Mouse (Mus musculus) forebrain, postnatal 0 days (tissue): ENCODE results near the gene Zfp300. TPM values are rescaled to one million over a fixed set of nuclear protein-coding genes. Genes with fewer than 3 reads are reported as not detected.

ENCODE experiments used
- ATAC-seq: fragments of 200-750 bp; cut with Nextera tagmentation; 2 replicates; pipeline ENCODE4 v1.8.0; 2017; ENCODE audit warnings: mild to moderate bottlenecking, moderate library complexity
- DNase-seq: peaks from one replicate; pipeline ENCODE4 v3.0.0-alpha.2; 2015
- H3K27ac ChIP-seq: fragments of 300-500 bp; sonication (generic); 2 replicates; pipeline ENCODE4 v1.5.1; 2014; ENCODE audit warnings: low read depth, mild to moderate bottlenecking, antibody characterized with exemption, low read length, moderate library complexity, mixed read lengths
- H3K27me3 ChIP-seq: fragments of 300-500 bp; sonication (generic); 2 replicates; pipeline ENCODE4 v1.6.1; 2014; ENCODE audit warnings: mild to moderate bottlenecking, low read length, mixed read lengths; ENCODE audit not compliant: insufficient read depth
- H3K36me3 ChIP-seq: fragments of 300-500 bp; sonication (generic); 2 replicates; pipeline ENCODE4 v1.6.1; 2014; ENCODE audit warnings: mild to moderate bottlenecking, moderate library complexity; ENCODE audit not compliant: insufficient read depth
- H3K4me1 ChIP-seq: fragments of 300-500 bp; sonication (generic); 2 replicates; pipeline ENCODE4 v1.6.1; 2014; ENCODE audit warnings: antibody characterized with exemption; ENCODE audit not compliant: insufficient read depth
- H3K4me2 ChIP-seq: fragments of 300-500 bp; sonication (generic); 2 replicates; pipeline ENCODE4 v1.6.1; 2014; ENCODE audit warnings: low read depth, mild to moderate bottlenecking, moderate library complexity
- H3K4me3 ChIP-seq: fragments of 300-500 bp; sonication (generic); 2 replicates; pipeline ENCODE4 v1.5.1; 2014; ENCODE audit warnings: low read depth, low read length, mixed read lengths
- H3K9ac ChIP-seq: fragments of 300-500 bp; sonication (generic); 2 replicates; pipeline ENCODE4 v1.6.1; 2014; ENCODE audit warnings: mild to moderate bottlenecking
- H3K9me3 ChIP-seq: fragments of 300-500 bp; sonication (generic); 2 replicates; pipeline ENCODE4 v1.6.1; 2016; ENCODE audit warnings: low read length
- CTCF ChIP-seq: sonication (generic); IDR thresholded peaks from 2 replicates; pipeline ENCODE4 v1.5.1; 2016; ENCODE audit warnings: antibody characterized with exemption, control low read depth, low read depth
- WGBS: fragments of 180-500 bp; shearing (Covaris S2); extraction: QIAGEN DNeasy Blood & Tissue Kit; methylation state at CpG from one replicate; pipeline ENCODE4 v1.1.7; 2014; 5-methylcytosine and 5-hydroxymethylcytosine counted together
- polyA plus RNA-seq: library from polyadenylated mRNA; unstranded; fragments of >200 nt; fragmentation: Nextera tagmentation; extraction: Ambion mirVana; gene quantifications from 2 replicates; pipeline ENCODE4 v1.2.1, GENCODE M21; 2015
- total RNA-seq: library from RNA; depleted of rRNA; stranded (reverse); fragments of >200 nt; gene quantifications from 2 replicates; pipeline ENCODE4 v1.2.3, GENCODE M21; 2014; rRNA removed

The Zfp300 gene
- total and polyA plus RNA-seq, 2 experiments from 2014 or later, result 2.8 to 9.9 TPM

DNA sequence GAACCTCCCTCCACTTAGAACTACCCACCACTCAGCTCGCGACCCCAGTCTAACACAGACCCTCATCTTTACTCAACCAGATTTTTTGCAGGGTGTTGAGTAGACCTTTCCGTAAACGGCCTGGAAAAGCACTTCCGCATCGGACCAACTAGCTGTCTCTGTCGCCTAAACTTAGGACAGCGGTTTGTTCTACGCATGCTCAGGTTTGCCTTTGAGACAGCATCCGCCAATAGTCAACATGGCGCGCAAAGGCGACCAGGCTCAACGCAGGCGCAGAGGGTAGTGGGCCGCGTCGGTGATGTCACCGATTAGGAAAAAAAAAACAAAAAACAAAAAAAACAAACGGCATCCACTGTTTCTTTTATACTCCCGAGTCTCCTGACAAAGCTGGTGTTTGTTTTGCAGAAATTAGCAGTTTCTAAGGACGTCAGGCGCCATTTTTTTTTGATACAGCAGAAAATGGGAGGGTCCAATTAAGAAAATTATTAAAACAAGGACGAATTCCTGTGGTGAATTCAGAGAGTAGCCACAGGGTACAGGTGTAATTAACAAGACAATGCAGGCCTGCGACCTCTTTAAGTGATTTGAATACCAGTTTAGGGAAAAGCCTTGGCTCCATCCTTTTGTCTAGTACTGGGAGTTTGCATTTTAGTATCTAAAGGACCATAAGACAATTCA is 27.3 kb downstream of the Zfp300 start, which contains the start of gene Zfp182:
Gene Zfp182, minus strand, starts transcription at position 451 of the 678 bp plus-strand sequence.
- ATAC-seq, result peak; percentile 99
- WGBS, result 25% methylated on average over 25 of the region's 25 CpGs

DNA sequence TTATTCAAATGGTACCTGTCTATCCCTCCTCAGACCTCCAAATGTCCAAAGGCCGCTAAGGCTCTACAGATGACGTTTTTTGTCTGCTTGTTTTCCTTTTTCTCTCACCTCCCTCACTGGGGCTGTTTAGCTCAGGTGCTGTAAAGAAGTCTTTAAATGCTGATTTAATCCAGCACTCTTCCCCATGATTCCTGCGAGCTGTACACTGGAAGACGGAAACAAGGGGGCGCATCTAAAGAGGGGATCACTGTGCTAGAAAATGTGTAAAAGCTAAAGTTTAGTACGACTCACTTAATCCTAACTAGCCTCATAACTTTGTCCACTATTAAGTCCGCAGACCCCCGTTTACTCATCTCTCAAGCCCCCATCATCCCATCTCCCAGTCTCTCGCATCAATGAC is 27.9 kb downstream of the Zfp300 start:
- Histone ChIP-seq H3K36me3 (no peaks in the 10 kb centered on the region), H3K4me1 (no peaks in the 10 kb centered on the region), H3K27ac (0 out of 2 replicates have a peak overlapping the region, but pooled peaks have one; percentile 29), H3K9me3 (no peaks in the 10 kb centered on the region), H3K27me3 (no peaks in the 10 kb centered on the region), H3K4me3 (peak overlapping the region; percentile 51), H3K9ac (peak overlapping the region; percentile 56), H3K4me2 (peak overlapping the region; percentile 50)
- WGBS, result 29% methylated on average over 9 of the region's 9 CpGs
- peak; percentile 66 for ATAC-seq
- DNase-seq, result no peak
- 0 out of 2 replicates have a peak, but pooled peaks have one; percentile 25 for TF ChIP-seq CTCF

More for the DNA sequence above, 27.3 kb downstream of the Zfp300 start, which contains the start of gene Zfp182:
- DNase-seq, result peak; percentile 89
- Histone ChIP-seq H3K4me1 (no peaks in the 10 kb centered on the region), H3K4me2 (peak within 1 kb of the TSS; percentile 50), H3K27ac (peak within 1 kb of the TSS; percentile 74), H3K9ac (peak within 1 kb of the TSS; percentile 56), H3K9me3 (no peaks in the 10 kb centered on the region), H3K36me3 (no peaks in the 10 kb centered on the region), H3K4me3 (peak within 1 kb of the TSS; percentile 51), H3K27me3 (no peaks in the 10 kb centered on the region)
- TF ChIP-seq CTCF, result no peak

Other genes with a start within 250 kb of the Zfp300 start
- gene Timp1, start 219.4 kb downstream of the Zfp300 start, total RNA-seq, result 3.0 and 3.6 TPM in 2 replicates
- 2.6 and 4.7 TPM in 2 replicates for gene Timp1, start 219.4 kb downstream of the Zfp300 start, polyA plus RNA-seq
- 31.9 and 37.2 TPM in 2 replicates for gene Syn1, start 168.5 kb downstream of the Zfp300 start, total RNA-seq
- 85.5 and 95.3 TPM in 2 replicates for gene Syn1, start 168.5 kb downstream of the Zfp300 start, polyA plus RNA-seq
- 5.5 and 7.5 TPM in 2 replicates for gene Cfp, start 158.0 kb downstream of the Zfp300 start, total RNA-seq
- 2.7 and 2.9 TPM in 2 replicates for gene Cfp, start 158.0 kb downstream of the Zfp300 start, polyA plus RNA-seq
- 40.1 and 45.9 TPM in 2 replicates for gene Elk1, start 138.9 kb downstream of the Zfp300 start, total RNA-seq
- 25.9 and 27.1 TPM in 2 replicates for gene Elk1, start 138.9 kb downstream of the Zfp300 start, polyA plus RNA-seq
- gene Uxt, start 127.5 kb downstream of the Zfp300 start, total RNA-seq, result 10.0 and 17.2 TPM in 2 replicates
- 30.2 and 36.7 TPM in 2 replicates for gene Uxt, start 127.5 kb downstream of the Zfp300 start, polyA plus RNA-seq
- 13.1 and 13.6 TPM in 2 replicates for gene Zfp182, start 27.2 kb downstream of the Zfp300 start, total RNA-seq
- 4.3 and 5.0 TPM in 2 replicates for gene Zfp182, start 27.2 kb downstream of the Zfp300 start, polyA plus RNA-seq
- gene Spaca5, start 21.1 kb downstream of the Zfp300 start, total RNA-seq, result not detected in 2 replicates
- gene Spaca5, start 21.1 kb downstream of the Zfp300 start, polyA plus RNA-seq, result not detected in 2 replicates
- not detected in 2 replicates for gene Ssxa1, start 26.3 kb upstream of the Zfp300 start, total RNA-seq
- not detected in 2 replicates for gene Ssxa1, start 26.3 kb upstream of the Zfp300 start, polyA plus RNA-seq
- not detected in 2 replicates for gene Gm21876, start 86.1 kb upstream of the Zfp300 start, total RNA-seq
- gene Gm21876, start 86.1 kb upstream of the Zfp300 start, polyA plus RNA-seq, result not detected in 2 replicates